Mouse (Mus musculus) testis, adult 2 months (tissue): ENCODE measurements around the gene Cnih1.

Source experiments
- CTCF ChIP-seq: fragments of 200-500 bp; IDR thresholded peaks from 2 replicates; pipeline ENCODE4 v1.5.1; 2012; ENCODE audit warnings: low read depth, mild to moderate bottlenecking, inconsistent platforms, low read length, moderate library complexity; ENCODE audit not compliant: control insufficient read depth, insufficient read depth, insufficient replicate concordance
- POLR2A ChIP-seq: fragments of 200-500 bp; IDR thresholded peaks from 2 replicates; pipeline ENCODE4 v1.6.1; 2012; ENCODE audit warnings: low read depth, mild to moderate bottlenecking, inconsistent platforms, low read length, moderate library complexity; ENCODE audit not compliant: control insufficient read depth

- TF ChIP-seq CTCF (no peak), POLR2A (no peak)
Observed at GRCm38 (mm10) chr14:46827430-46827829, 39.2 kb upstream of the Cnih1 start.
